Mouse (Mus musculus) cortical plate, adult 2 months (tissue): ENCODE measurements around the gene Tnfrsf1a.

Experiments
- CTCF ChIP-seq: fragments of 200-500 bp; IDR thresholded peaks from 2 replicates; pipeline ENCODE4 v1.5.1; 2011; ENCODE audit warnings: mild to moderate bottlenecking, control low read depth, low read length; ENCODE audit not compliant: insufficient read depth; ENCODE audit errors: extremely low read depth
- POLR2A ChIP-seq: fragments of 200-500 bp; IDR thresholded peaks from 2 replicates; pipeline ENCODE4 v1.6.1; 2011; ENCODE audit warnings: mild to moderate bottlenecking, low read length, control low read depth; ENCODE audit not compliant: insufficient read depth; ENCODE audit errors: extremely low read depth

DNA sequence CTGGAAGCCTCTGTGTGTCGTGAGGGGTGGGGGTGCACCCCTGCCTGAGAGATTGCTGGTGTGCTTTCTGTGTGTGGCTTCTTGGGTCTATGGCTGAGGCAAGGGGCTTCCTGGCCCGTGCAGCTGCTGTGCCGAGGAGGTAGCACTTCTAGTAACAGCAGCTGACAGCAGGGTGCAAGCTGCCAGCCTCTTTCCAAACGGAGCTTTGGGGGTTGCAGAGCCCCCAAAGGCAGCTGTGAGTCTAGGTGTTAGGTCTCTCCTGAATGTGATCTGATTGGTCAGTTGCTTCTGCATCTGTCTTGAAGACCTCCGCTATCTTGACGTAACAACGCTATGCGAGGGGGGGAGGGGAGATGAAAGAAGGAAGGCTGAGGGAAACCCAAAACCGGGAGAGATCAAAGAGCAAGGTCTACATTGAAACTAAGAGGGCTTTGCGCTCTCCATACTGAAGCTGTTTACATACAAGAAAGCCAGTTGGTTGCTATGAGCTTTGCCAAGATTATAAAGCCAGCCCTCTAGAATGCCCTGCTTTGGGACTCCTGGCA lies 6.1 kb downstream of the Tnfrsf1a start:
- no peak for TF ChIP-seq POLR2A
- no peak for TF ChIP-seq CTCF
